Mouse (Mus musculus) v-Abl transformed pro-B cells (cell line): ENCODE results near the gene Tmem265.

Experiments
- in situ Hi-C, 2 experiments: fragments of 400-800 bp; cut with MboI; formaldehyde crosslinking; loops; one replicate each; pipeline ENCODE4 v1.15.1; 2025; ENCODE audit not compliant: unreplicated experiment in 2 of 2

Gene Tmem265

GRCm38 (mm10) chr7:127588011-127588871, 27.1 kb downstream of the Tmem265 start, which contains the start of the genes Ccdc189 and Rnf40:
Gene Ccdc189, minus strand, starts transcription at chr7:127588595.
Gene Rnf40, plus strand, starts transcription at chr7:127588767.
- in situ Hi-C loops: no loop called here

DNA sequence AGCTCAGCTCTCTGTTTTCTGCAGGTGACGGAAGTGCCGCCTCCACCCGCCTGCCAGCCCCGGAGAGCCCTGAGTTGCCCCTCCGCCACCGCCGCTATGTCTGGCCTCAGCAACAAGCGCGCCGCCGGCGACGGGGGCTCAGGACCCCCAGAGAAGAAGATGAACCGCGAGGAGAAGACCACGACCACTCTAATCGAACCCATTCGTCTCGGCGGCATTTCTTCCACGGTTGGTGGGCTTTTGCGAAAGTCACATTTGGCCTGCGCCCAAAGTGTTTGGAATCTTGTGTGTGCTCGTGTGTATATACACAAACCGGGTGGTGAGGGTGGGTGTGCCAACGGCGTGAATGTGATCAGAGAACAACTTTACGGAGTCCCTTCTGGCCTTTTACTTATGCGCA, 27.7 kb downstream of the Tmem265 start:
- in situ Hi-C loops: no loop called here

GRCm38 (mm10) chr7:127589637-127590036, 28.4 kb downstream of the Tmem265 start:
- in situ Hi-C loops: no loop called here

- in situ Hi-C loops: no loop called here
These were observed 29.9 kb downstream of the Tmem265 start for GRCm38 (mm10) chr7:127591108-127591507.

DNA sequence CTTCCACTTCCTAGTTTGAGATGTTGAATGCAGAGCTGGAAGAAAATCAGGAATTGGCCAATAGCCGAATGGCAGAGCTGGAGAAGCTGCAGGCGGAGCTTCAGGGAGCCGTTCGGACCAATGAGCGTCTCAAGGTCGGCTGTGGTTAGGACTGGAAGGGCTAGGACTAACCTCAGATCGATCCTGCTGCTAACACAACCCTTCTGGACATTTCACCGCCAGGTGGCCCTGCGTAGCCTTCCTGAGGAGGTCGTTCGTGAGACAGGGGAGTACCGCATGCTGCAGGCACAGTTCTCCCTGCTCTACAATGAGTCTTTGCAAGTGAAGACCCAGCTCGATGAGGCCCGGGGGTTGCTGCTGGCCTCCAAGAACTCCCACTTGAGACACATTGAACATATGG, 31.4 kb downstream of the Tmem265 start:
- in situ Hi-C loops: no loop called here

DNA sequence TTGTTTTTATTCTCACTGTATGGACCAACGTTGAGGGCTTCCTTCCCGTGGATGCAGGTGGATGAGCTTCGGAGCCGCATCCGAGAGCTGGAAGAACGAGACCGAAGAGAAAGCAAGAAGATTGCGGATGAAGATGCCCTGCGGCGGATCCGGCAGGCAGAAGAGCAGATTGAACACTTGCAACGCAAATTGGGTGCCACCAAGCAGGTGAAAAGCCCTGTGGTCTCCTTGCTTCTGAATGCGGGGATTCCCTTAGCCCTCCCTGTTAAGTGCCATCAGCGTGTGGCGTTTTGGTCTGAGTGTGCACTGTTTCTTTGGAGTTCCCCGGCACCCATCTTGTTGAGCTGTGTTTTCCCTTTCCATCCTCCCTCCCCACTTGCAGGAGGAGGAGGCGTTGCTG, 35.6 kb downstream of the Tmem265 start:
- in situ Hi-C loops: no loop called here

- in situ Hi-C loops: no loop called here
These were observed 39.4 kb downstream of the Tmem265 start for GRCm38 (mm10) chr7:127600612-127601011.

DNA sequence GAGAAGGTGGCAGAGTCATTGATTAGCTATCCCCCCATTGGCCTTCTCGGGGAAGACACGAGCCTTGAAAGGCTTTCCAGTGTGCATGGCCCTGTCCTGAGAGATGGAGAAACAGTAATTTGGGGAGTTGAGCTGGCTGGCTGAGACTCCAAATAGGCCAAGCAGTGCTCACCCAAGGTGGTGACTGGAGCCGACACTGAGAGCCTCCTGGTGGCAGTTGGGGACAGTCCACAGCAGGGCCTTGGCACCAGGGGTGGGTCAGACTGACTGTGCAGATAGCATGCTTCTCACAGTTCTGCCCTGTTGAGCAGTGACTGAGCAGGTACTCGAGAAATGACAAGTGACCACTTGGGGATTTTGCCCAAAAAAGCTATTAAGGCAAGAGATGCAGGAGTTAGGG, 40.5 kb downstream of the Tmem265 start:
- in situ Hi-C loops: no loop called here

DNA sequence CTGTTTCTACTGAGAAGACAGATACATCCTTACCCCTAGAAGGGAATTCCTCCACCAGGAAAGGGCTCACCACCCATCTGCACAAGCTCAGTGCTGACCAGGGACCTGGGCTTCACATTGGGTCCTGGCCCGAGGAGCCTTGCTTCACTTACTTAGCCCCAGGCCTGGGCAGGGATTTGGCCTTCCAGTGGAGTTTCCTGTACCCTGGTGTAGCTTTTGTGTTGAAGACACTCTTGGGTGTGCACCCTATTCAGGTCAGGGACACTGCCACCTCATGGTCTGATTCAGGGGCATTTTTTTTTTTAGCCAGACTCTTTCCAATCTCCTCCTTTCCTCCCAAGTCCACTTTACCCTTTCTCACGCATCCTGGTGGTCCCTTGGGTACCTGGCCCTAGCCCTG, 41.7 kb downstream of the Tmem265 start:
- in situ Hi-C loops: no loop called here

DNA sequence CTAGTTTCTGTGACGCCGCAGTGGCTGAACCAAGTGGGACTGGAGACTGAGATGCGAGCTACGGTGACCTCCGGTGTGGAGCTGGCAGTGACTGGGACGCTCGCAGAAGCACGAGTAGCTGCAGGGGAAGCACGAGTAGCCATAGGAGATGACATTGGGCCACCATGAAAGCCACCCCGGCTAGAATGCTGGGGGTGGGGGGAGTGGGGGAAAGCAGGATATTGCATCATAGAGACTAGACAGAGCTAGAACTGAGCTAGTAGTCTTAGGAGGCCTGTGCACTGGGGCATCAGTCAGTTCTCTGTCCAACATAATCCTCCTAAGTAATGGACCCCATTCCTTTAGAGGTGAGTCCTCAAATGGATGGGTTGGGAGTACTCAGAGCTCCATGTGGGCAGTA, 43.1 kb downstream of the Tmem265 start:
- in situ Hi-C loops: no loop called here

GRCm38 (mm10) chr7:127607150-127607549, 46.0 kb downstream of the Tmem265 start:
- in situ Hi-C loops: no loop called here

DNA sequence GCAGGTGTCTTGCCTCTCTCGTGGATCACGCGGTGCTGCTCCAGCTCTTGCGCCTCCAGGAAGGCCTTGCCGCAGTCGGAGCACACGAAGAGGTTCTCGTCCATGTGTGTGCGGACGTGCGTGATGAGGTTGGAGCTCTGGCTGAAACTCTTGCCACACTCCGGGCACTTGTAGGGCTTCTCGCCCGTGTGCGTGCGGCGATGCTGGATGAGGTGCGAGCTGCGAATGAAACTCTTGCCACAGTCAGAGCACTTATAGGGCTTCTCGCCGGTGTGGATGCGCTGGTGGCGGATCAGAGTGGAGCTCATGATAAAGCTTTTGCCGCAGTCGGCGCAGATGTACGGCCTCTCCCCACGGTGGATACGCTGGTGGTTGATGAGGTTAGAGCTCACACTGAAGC, 49.8 kb downstream of the Tmem265 start:
- in situ Hi-C loops: loop anchor here in 1 of 2 experiments (10.0 kb wide), 1 partner anchor 266 kb away; the partner anchor contains the start of gene Zfp768

DNA sequence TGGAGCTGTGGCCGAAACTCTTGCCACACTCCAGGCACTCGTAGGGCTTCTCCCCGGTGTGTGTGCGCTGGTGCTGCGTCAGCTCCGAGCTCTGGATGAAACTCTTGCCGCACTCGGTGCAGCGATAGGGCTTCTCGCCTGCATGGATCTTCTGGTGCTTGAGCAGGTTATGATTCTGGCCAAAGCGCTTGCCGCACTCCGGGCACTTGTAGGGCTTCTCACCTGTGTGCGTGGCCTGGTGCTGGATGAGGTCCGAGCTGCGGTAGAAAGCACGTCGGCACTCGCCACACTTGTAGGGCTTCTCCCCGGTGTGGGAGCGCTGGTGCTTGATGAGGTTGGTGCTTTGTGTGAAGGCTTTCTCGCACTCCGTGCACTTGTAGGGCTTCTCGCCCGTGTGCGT, 50.4 kb downstream of the Tmem265 start:
- in situ Hi-C loops: loop anchor here in 1 of 2 experiments (10.0 kb wide), 1 partner anchor 267 kb away; the partner anchor contains the start of gene Zfp768

DNA sequence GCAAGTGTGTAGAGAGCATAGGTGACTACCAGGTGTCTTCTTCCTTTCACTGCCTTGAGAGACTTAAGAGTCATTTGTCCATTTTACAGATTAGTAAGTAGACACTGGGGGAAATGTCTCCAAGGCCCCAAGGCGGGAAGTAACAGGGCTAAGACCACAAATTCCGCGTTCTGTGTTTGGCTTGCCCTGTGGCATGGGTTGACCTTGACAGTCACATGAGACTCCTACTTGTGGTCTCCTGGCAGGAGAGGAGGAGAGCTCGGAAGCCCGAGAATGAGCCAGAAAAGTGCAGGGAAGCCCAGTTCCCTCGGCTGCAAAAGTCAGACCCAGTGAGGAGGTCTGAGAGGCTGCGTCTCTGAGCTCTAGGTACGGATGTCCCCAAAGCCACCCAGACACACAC, 52.3 kb downstream of the Tmem265 start:
- in situ Hi-C loops: loop anchor here in 1 of 2 experiments (10.0 kb wide), 1 partner anchor 269 kb away; the partner anchor contains the start of gene Zfp768

DNA sequence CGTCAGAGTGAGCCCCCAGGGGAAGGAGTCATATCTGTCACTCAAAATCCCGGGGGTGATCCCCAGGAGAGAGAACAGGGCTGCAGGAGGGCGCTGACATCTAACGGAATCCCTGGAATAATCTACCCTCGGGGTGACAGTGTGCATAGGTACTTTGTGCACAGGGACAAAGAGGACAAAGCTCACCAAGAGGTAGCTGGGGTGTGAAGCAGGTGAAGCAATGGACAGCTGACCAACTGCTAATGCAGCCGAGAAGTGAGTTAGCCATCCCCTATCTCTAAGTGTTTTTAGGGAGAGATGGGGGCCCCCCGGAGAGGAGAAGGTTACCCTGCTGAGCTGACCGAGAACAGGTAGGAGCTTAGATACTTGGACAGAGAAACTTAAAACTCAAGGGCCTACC, 52.9 kb downstream of the Tmem265 start:
- in situ Hi-C loops: loop anchor here in 1 of 2 experiments (10.0 kb wide), 1 partner anchor 269 kb away; the partner anchor contains the start of gene Zfp768

DNA sequence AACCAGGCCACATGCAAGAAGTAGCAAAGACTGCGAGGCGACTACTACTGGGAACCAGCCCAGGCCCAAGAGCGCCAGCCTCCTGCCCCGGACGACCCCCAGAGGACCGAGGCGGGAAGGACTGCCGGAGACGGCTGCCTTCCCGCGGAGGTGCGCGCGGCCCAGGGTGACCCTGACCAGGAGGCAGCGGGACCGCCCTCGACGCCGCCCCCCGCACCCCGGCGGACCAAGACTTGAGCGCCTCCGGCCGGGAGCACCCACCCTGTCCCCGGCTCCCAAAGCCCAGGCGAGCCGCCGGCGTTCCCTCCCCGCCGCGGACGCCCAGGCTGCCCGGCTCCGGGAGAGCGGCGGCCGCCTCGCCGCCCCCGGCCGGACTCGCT, 53.3 kb downstream of the Tmem265 start:
- in situ Hi-C loops: loop anchor here in 1 of 2 experiments (10.0 kb wide), 1 partner anchor 270 kb away; the partner anchor contains the start of gene Zfp768

DNA sequence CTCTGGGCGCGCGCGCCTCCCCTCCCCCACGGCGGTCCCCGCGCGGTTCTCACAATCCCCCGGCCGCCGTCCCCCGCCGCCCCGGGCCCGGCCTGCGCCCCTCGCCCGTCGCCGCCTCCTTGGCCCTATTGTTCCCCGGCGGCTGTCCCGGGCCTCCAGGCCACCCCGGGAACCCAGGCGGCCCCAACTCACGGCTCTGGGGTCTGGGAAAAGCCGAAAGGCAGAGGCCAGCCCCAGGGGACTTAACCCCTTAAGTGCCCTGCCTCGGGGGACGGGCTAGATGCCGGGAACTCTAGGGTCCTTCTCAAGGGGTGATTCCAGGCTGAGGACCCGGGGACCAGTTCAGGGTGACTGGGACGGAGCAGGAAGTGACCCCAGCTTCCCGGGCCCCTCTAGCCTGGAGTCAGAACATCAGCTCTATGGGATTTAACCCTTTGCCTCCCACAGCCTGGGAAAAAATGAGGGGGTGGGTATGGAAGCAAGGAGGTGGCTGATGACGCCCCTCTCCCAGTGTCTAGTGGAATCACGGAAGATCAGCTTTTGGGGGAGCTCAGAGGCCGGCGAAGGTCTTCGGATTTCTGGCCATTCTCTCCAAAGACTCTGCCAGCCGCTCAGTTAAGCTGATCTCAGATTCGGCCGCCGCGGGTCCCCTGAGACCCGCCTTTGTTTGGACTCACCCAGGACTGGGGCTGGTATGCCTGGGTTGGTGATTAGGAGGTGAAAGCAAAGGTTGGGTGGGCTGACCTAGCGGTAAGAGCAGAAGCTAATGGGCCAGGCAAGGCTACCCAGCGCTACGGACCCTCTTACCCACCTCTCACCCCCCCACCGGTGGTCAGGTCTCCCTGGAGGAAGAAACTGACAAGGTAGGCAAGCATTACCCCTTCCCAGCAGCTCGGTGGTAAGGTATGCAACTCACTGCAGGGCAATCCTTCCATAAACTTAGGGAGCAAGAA, 54.0 kb downstream of the Tmem265 start, which contains the start of gene Zfp629:
Gene Zfp629 (minus strand): TSS at position 907 of the 953 bp plus-strand sequence.
- in situ Hi-C loops: loop anchor here in 1 of 2 experiments (10.0 kb wide), 1 partner anchor 270 kb away; the partner anchor contains the start of gene Zfp768

DNA sequence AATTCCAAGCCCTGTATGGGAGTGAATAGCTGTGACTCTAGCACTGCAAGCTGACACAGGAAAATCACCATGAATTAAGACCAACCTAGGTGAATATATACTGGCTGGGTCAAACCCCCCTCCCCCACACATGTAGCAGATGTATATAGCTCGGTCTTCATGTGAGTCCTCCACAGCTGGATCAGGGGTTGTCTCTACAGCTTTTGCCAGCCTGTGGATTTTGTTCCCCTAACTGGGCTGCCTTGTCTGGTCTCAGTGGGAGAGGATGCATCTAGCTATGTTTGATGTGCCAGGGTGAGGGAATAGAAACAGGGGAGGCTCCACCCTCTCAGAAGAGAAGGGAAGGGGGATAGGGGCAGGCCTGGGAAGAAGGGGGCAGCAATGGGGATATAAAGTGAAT, 55.1 kb downstream of the Tmem265 start:
- in situ Hi-C loops: loop anchor here in 1 of 2 experiments (10.0 kb wide), 1 partner anchor 272 kb away; the partner anchor contains the start of gene Zfp768
